ENCODE assay signal across 14 mouse cellular contexts in genomic region chr13:59279136-59279535, GRCm38 (mm10).
DNase-seq lines count a peak whose midpoint lies in the region; ATAC-seq and TF ChIP-seq lines count a peak whose summit lies in the region.
"Had no signal": no experiment of that assay in that cellular context is flagged by ENCODE, and none has a peak within 500 bp of the region (broad histone marks: within the 10 kb centered on the region; RNA-seq: fewer than 3 reads in every experiment).

No protein-coding gene starts in this region.

- H3K27me3 ChIP-seq in hindbrain, postnatal 0 days (ENCODE audit: insufficient read depth, low read length) = no peaks in the 10 kb centered on the region
- no peaks in the 10 kb centered on the region for H3K27me3 ChIP-seq in hindbrain, embryonic 16.5 days (replicated peaks; ENCODE audit: control insufficient read depth, insufficient read depth, low read length)
- H3K27me3 ChIP-seq in lung, embryonic 14.5 days (ENCODE audit: insufficient read depth, low read length) = no peaks in the 10 kb centered on the region
- H3K27me3 ChIP-seq: intestine, embryonic 15.5 days; limb, embryonic 15.5 days had no signal

- no peak overlapping the region for H3K4me2 ChIP-seq in hindbrain, postnatal 0 days (ENCODE audit: low read depth, low read length)
- H3K4me2 ChIP-seq in hindbrain, embryonic 16.5 days (ENCODE audit: low read length) = no peak overlapping the region
- H3K4me2 ChIP-seq in lung, embryonic 14.5 days = no peak overlapping the region
- H3K4me2 ChIP-seq: intestine, embryonic 15.5 days; limb, embryonic 15.5 days; midbrain, embryonic 11.5 days had no signal

- no peak overlapping the region for H3K27ac ChIP-seq in hindbrain, postnatal 0 days
- H3K27ac ChIP-seq in hindbrain, embryonic 16.5 days (ENCODE audit: low read depth, low read length) = no peak overlapping the region
- H3K27ac ChIP-seq in lung, embryonic 14.5 days (ENCODE audit: low read depth) = no peak overlapping the region
- H3K27ac ChIP-seq: intestine, embryonic 15.5 days; limb, embryonic 15.5 days had no signal

- no peaks in the 10 kb centered on the region for H3K9me3 ChIP-seq in hindbrain, postnatal 0 days (ENCODE audit: low read length)
- no peaks in the 10 kb centered on the region for H3K9me3 ChIP-seq in hindbrain, embryonic 16.5 days (ENCODE audit: control insufficient read depth, low read length)
- H3K9me3 ChIP-seq in lung, embryonic 14.5 days (ENCODE audit: low read depth, low read length) = no peaks in the 10 kb centered on the region
- H3K9me3 ChIP-seq: intestine, embryonic 15.5 days; limb, embryonic 15.5 days had no signal

- no peak overlapping the region for H3K4me3 ChIP-seq in hindbrain, postnatal 0 days (ENCODE audit: low read length)
- no peak overlapping the region for H3K4me3 ChIP-seq in hindbrain, embryonic 16.5 days (ENCODE audit: low read length)
- H3K4me3 ChIP-seq in lung, embryonic 14.5 days (ENCODE audit: low read depth, low read length) = no peak overlapping the region
- H3K4me3 ChIP-seq: intestine, embryonic 15.5 days; limb, embryonic 15.5 days had no signal

- 37% methylated on average over 4 of the region's 4 CpGs for WGBS in hindbrain, postnatal 0 days
- 47% methylated on average over 4 of the region's 4 CpGs for WGBS in hindbrain, embryonic 16.5 days
- 25% methylated on average over 4 of the region's 4 CpGs for WGBS in lung, embryonic 14.5 days

- H3K4me1 ChIP-seq in hindbrain, postnatal 0 days (ENCODE audit: insufficient read depth, low read length) = no peaks in the 10 kb centered on the region
- H3K4me1 ChIP-seq in hindbrain, embryonic 16.5 days (ENCODE audit: control insufficient read depth, insufficient read depth, low read depth, low read length) = no peaks in the 10 kb centered on the region
- H3K4me1 ChIP-seq in lung, embryonic 14.5 days (ENCODE audit: insufficient read depth) = no peaks in the 10 kb centered on the region
- H3K4me1 ChIP-seq: intestine, embryonic 15.5 days had no signal

- no peak for TF ChIP-seq CTCF in hindbrain, postnatal 0 days (IDR thresholded peaks at IDR 0.05; ENCODE audit: low read depth)
- TF ChIP-seq CTCF in lung, embryonic 14.5 days (IDR thresholded peaks at IDR 0.05; ENCODE audit: low read depth) = no peak

- ATAC-seq in hindbrain, postnatal 0 days = no peak
- ATAC-seq in hindbrain, embryonic 16.5 days = no peak; the same call in 1 of the 2 replicates
- ATAC-seq in lung, embryonic 14.5 days (ENCODE audit: insufficient read depth) = no peak
- ATAC-seq: intestine, embryonic 15.5 days; liver, postnatal 0 days had no signal

- H3K9ac ChIP-seq in hindbrain, postnatal 0 days (replicated peaks; ENCODE audit: low read length) = no peak overlapping the region
- no peak overlapping the region for H3K9ac ChIP-seq in hindbrain, embryonic 16.5 days (ENCODE audit: low read depth, low read length)
- no peak overlapping the region for H3K9ac ChIP-seq in lung, embryonic 14.5 days
- H3K9ac ChIP-seq: intestine, embryonic 15.5 days; limb, embryonic 15.5 days; liver, postnatal 0 days had no signal

- H3K36me3 ChIP-seq in hindbrain, postnatal 0 days (ENCODE audit: insufficient read depth, low read length) = no peaks in the 10 kb centered on the region
- H3K36me3 ChIP-seq in hindbrain, embryonic 16.5 days (ENCODE audit: control insufficient read depth, insufficient read depth, low read length) = no peaks in the 10 kb centered on the region
- H3K36me3 ChIP-seq in lung, embryonic 14.5 days (ENCODE audit: insufficient read depth) = no peaks in the 10 kb centered on the region
- H3K36me3 ChIP-seq: intestine, embryonic 15.5 days; limb, embryonic 15.5 days had no signal

- DNase-seq in cerebellum, postnatal 10 days = peak; percentile 32 to 45
- DNase-seq in cerebellum, postnatal 36 days = no peak
- peak; percentile 73 for DNase-seq in hindbrain, postnatal 0 days (ENCODE audit: low spot score)
- DNase-seq in lung, embryonic 14.5 days = peak; percentile 84
- DNase-seq in lung, adult 18-20 months = no peak
- peak; percentile 64 for DNase-seq in MN1 (ENCODE audit: low spot score)
- no peak for DNase-seq in gastrocnemius, adult 8-10 months (ENCODE audit: low spot score in 2 of 2)
- DNase-seq: gastrocnemius, postnatal 36 days; liver, postnatal 0 days; thymus, postnatal 4 days had no signal

Comparison
In these comparisons a context has a peak if more than half of its experiments do, and no peak if none do; other contexts are left out.
1. DNase-seq: peak in cerebellum, postnatal 10 days (2 of 2), hindbrain, postnatal 0 days (single experiment), lung, embryonic 14.5 days (single experiment) and MN1 (single experiment); none in cerebellum, postnatal 36 days (0 of 2), lung, adult 18-20 months (0 of 2) and gastrocnemius, adult 8-10 months (0 of 2).